Mouse (Mus musculus): ENCODE measurements around the gene Rnf186. TPM values are rescaled to one million over a fixed set of nuclear protein-coding genes. Genes with fewer than 3 reads are reported as not detected.

The Rnf186 gene
- 1.1 TPM for polyA plus RNA-seq (2015; fragmentation: Illumina TruSeq; extraction: RNeasy Lipid Tissue Mini Kit (QIAGEN cat#74804); ENCODE audit: insufficient read depth, low read depth, low replicate concordance)

DNA sequence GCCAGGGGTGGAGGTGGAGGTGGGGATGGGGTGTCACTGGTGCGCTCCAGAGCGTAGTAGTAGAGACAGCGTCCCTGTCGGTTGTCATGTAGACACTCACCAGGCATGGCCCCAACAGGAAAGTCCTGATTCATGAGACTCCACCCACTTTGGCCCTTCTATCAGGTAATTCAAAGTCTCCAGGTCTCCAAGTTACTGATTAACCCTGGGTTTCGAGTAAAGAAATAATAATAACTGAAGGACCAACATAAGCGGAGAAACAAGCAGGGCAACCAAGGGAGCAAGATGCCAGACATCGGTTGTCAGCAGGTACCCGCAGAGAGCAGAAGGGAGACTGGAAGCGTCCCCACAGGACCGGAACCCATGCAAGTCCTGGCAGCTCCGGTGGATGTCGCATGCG lies at the start of gene Rnf186:
Gene Rnf186 (plus strand): TSS at position 247 of the 400 bp plus-strand sequence.

GRCm38 (mm10) chr4:138972827-138973718 lies 6.2 kb downstream of the Rnf186 start, which contains the start of gene Tmco4:
Gene Tmco4 (plus strand): TSS chr4:138972888.

Other genes with a start within 250 kb of the Rnf186 start
- not detected for gene Pla2g2c, start 242.3 kb upstream of the Rnf186 start, polyA plus RNA-seq (2015; fragmentation: Illumina TruSeq; extraction: RNeasy Lipid Tissue Mini Kit (QIAGEN cat#74804); ENCODE audit: insufficient read depth, low read depth, low replicate concordance)
- gene Ubxn10, start 229.9 kb upstream of the Rnf186 start, polyA plus RNA-seq (2015; fragmentation: Illumina TruSeq; extraction: RNeasy Lipid Tissue Mini Kit (QIAGEN cat#74804); ENCODE audit: insufficient read depth, low read depth, low replicate concordance): 1.4 TPM
- gene Pla2g2f, start 209.5 kb upstream of the Rnf186 start, polyA plus RNA-seq (2015; fragmentation: Illumina TruSeq; extraction: RNeasy Lipid Tissue Mini Kit (QIAGEN cat#74804); ENCODE audit: insufficient read depth, low read depth, low replicate concordance): 4.0 TPM
- 0.37 TPM for gene Pla2g2d, start 191.4 kb upstream of the Rnf186 start, polyA plus RNA-seq (2015; fragmentation: Illumina TruSeq; extraction: RNeasy Lipid Tissue Mini Kit (QIAGEN cat#74804); ENCODE audit: insufficient read depth, low read depth, low replicate concordance)
- gene Pla2g5, start 103.6 kb upstream of the Rnf186 start, polyA plus RNA-seq (2015; fragmentation: Illumina TruSeq; extraction: RNeasy Lipid Tissue Mini Kit (QIAGEN cat#74804); ENCODE audit: insufficient read depth, low read depth, low replicate concordance): 0.79 TPM
- not detected for gene Gm13030, start 93.1 kb upstream of the Rnf186 start, polyA plus RNA-seq (2015; fragmentation: Illumina TruSeq; extraction: RNeasy Lipid Tissue Mini Kit (QIAGEN cat#74804); ENCODE audit: insufficient read depth, low read depth, low replicate concordance)
- not detected for gene Pla2g2e, start 89.2 kb upstream of the Rnf186 start, polyA plus RNA-seq (2015; fragmentation: Illumina TruSeq; extraction: RNeasy Lipid Tissue Mini Kit (QIAGEN cat#74804); ENCODE audit: insufficient read depth, low read depth, low replicate concordance)
- 7.3 TPM for gene Otud3, start 53.2 kb upstream of the Rnf186 start, polyA plus RNA-seq (2015; fragmentation: Illumina TruSeq; extraction: RNeasy Lipid Tissue Mini Kit (QIAGEN cat#74804); ENCODE audit: insufficient read depth, low read depth, low replicate concordance)
- 2.5 TPM for gene Tmco4, start 5.8 kb downstream of the Rnf186 start, polyA plus RNA-seq (2015; fragmentation: Illumina TruSeq; extraction: RNeasy Lipid Tissue Mini Kit (QIAGEN cat#74804); ENCODE audit: insufficient read depth, low read depth, low replicate concordance)
- gene Htr6, start 108.5 kb downstream of the Rnf186 start, polyA plus RNA-seq (2015; fragmentation: Illumina TruSeq; extraction: RNeasy Lipid Tissue Mini Kit (QIAGEN cat#74804); ENCODE audit: insufficient read depth, low read depth, low replicate concordance): not detected
- 49.0 TPM for gene Nbl1, start 125.9 kb downstream of the Rnf186 start, polyA plus RNA-seq (2015; fragmentation: Illumina TruSeq; extraction: RNeasy Lipid Tissue Mini Kit (QIAGEN cat#74804); ENCODE audit: insufficient read depth, low read depth, low replicate concordance)
- gene Minos1, start 164.0 kb downstream of the Rnf186 start, polyA plus RNA-seq (2015; fragmentation: Illumina TruSeq; extraction: RNeasy Lipid Tissue Mini Kit (QIAGEN cat#74804); ENCODE audit: insufficient read depth, low read depth, low replicate concordance): 36.8 TPM
- gene Capzb, start 225.8 kb downstream of the Rnf186 start, polyA plus RNA-seq (2015; fragmentation: Illumina TruSeq; extraction: RNeasy Lipid Tissue Mini Kit (QIAGEN cat#74804); ENCODE audit: insufficient read depth, low read depth, low replicate concordance): 34.9 TPM